Mouse (Mus musculus) olfactory bulb, adult 2 months (tissue): ENCODE measurements around the gene Gtf2f1.

Experiments
- CTCF ChIP-seq: fragments of 200-500 bp; IDR thresholded peaks from 2 replicates; pipeline ENCODE4 v1.5.1; 2012; ENCODE audit warnings: low read depth, mild to moderate bottlenecking, low read length, moderate library complexity; ENCODE audit not compliant: insufficient read depth
- POLR2A ChIP-seq: fragments of 200-500 bp; IDR thresholded peaks from 2 replicates; pipeline ENCODE4 v1.6.1; 2012; ENCODE audit warnings: mild to moderate bottlenecking, low read depth, low read length, moderate library complexity; ENCODE audit not compliant: insufficient read depth

DNA sequence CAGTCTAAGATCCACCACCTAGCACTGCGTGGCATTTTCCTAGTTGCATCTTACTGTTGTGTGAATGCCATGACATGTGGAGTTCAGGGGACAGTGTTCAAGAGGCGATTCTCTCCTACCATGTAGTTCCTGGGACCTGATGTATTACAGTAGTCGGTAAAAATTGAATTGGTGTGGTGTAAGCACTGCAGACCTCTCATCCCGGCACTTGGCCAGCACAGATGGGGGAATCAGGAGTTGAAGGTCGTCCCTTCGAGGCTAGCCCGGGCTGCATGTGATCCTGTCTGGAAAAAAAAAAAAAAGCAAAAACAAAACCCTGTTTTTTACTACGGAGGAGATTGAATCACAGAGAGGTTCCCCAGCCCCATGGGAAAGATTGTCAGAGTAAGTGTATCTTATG lies 16.0 kb downstream of the Gtf2f1 start:
- no peak for TF ChIP-seq POLR2A
- TF ChIP-seq CTCF, result no peak
